Mouse (Mus musculus) cerebellum, adult 9-10 months (tissue): ENCODE data around the gene Ush1g.
A peak's percentile ranks its signal among the peaks of the same experiment; 100 is the strongest.

Experiments
- DNase-seq: peaks from one replicate; pipeline ENCODE4 v3.0.0; 2022

The Ush1g gene

DNA sequence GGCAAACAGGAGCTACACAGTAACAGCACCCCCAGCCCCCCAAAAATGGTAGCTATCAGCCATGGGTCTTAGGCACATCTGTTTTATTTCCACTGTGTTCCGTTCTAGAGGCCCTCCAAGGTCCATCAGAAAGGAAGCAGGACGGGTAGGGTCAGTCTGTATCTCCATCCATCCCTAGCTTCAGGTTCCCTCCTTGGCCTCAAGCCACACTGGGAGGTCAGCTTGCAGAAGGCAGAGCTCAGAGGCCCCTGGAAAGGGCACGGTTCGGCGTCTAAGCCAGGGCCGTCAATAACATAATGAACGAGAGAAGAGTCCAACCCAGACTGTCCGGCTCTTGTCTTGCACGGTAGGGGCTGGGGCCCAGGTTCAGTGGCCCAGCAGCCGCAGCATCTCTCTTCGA lies 53.9 kb downstream of the Ush1g start:
- DNase-seq = no peak

- no peak for DNase-seq
These were observed 54.6 kb downstream of the Ush1g start, which contains the start of gene Grin2c for GRCm38 (mm10) chr11:115267061-115267883. Gene Grin2c (minus strand): TSS chr11:115267243.

- DNase-seq = peak; percentile 83
These were observed 55.5 kb downstream of the Ush1g start for GRCm38 (mm10) chr11:115266400-115266778.

DNA sequence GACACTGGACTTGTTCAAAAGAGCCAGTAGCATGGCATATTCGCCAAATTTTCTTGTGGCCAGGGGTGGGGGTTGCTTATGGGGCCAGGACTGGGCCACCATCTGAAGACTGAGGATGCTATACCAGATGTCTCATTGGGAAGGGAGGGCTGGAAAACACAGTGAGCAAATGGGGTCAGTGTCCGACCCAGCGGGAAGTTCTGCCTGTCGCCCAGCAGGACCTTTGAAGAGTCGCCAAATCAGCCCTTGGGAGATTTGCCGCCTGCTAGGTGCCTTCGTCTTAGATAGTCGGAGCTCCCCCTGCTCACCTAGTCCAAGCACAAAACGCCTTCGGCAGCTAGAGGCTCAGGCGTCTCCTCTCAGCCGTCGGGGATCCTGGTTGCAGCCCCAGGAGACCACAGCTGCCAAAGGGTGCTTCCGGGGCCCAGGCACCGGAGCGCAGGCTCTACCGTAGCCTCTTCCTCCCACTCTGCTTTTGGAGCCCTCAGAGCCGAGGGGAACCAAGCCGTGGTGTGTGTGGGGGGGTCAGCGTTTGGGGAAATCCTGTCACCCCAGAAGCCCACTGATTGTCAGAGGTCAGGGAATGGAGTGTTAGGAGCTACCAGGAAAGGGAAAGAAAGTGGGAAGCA lies 56.0 kb downstream of the Ush1g start:
- peak; percentile 88 for DNase-seq
